Mouse (Mus musculus) kidney, adult 2 months (tissue): Measurements from ENCODE around the gene Traf7.

Source experiments
- CTCF ChIP-seq: fragments of 200-500 bp; conservative IDR thresholded peaks from 2 replicates; pipeline ENCODE4 v1.5.1; 2011; ENCODE audit warnings: low read depth, mild to moderate bottlenecking, control low read depth, low read length, moderate library complexity, mixed read lengths; ENCODE audit not compliant: insufficient read depth, insufficient read length
- POLR2A ChIP-seq: fragments of 200-500 bp; IDR thresholded peaks from one replicate; pipeline ENCODE4 v1.6.1; 2011; ENCODE audit warnings: low read depth, low read length, control low read depth

DNA sequence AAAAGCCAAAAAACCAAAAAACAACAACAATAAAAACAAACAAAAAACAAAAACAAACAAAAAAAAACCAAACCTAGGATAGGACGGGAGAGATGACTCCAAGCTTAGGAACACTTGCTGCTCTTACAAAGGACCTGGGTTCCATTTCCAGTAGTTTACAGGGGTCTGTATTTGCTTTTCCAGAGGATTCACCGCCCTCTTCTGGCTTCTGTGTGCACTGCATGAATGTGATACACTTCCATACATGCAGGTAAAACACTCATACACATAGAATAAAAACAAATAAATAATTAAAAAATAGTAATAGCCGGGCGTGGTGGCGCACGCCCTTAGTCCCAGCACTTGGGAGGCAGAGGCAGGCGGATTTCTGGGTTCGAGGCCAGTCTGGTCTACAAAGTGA lies 11.2 kb upstream of the Traf7 start:
- no peak for TF ChIP-seq POLR2A
- no peak for TF ChIP-seq CTCF
